8 mouse cellular contexts compared by ENCODE assay signal in the genomic region with DNA sequence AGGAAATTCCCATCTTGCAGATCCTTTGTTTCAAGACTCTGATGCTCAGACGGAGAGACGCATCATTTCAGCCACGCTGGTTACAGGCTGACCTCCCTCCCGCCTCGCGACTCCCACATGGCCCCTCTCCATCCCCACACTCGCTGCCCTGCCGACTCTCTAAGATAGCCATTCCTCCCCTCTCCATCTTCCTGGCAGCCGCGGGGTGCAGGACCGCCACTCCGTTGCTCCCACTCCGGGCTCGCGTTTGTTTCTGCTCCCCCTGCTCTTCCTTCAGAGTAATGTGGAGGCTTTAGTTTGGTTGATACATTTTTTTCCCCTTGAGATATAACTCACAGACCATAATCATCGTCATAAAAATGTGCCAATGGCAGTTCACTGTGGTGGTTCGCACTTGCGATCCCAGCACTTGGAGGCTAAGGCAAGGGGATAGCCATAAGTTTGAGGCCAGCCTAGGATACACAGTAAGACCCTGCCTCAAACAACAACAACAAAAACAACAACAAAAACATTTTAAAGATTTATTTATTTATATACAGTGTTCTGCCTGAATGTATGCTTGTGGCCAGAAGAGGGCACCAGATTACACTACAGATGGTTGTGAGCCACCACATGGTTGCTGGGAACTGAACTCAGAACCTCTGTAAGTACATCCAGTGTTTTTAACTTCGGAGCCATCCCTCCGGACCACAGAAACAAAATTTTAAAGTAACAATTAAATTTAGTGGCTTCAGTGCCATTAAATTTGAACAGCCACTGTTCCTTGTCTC. TPM values are rescaled to one million over a fixed set of nuclear protein-coding genes. Genes with fewer than 3 reads are reported as not detected.
DNase-seq lines count a peak whose midpoint lies in the region; ATAC-seq and TF ChIP-seq lines count a peak whose summit lies in the region.

No protein-coding gene starts in this region.

- no peak for ATAC-seq in heart, embryonic 13.5 days (ENCODE audit: extremely low read depth, insufficient number of reproducible peaks, low FRiP score, low TSS enrichment)
- no peak for ATAC-seq in forebrain, embryonic 13.5 days

- H3K4me1 ChIP-seq in heart, embryonic 13.5 days: peaks cover 22% of the 10 kb centered on the region
- peaks cover 34% of the 10 kb centered on the region for H3K4me1 ChIP-seq in E14TG2a.4 (replicated peaks; ENCODE audit: low read depth, low read length)
- H3K4me1 ChIP-seq in forebrain, embryonic 13.5 days: peaks cover 7% of the 10 kb centered on the region; the same call in 1 of the 2 replicates
- H3K4me1 ChIP-seq in limb, embryonic 10.5 days: peaks cover 25% of the 10 kb centered on the region

- 0 out of 2 replicates have a peak overlapping the region, but pooled peaks have one; percentile 16 for H3K9ac ChIP-seq in heart, embryonic 13.5 days
- H3K9ac ChIP-seq in forebrain, embryonic 13.5 days: no peak overlapping the region

- H3K36me3 ChIP-seq in heart, embryonic 13.5 days: no peaks in the 10 kb centered on the region
- H3K36me3 ChIP-seq in E14TG2a.4 (ENCODE audit: insufficient read depth, low read length): no peaks in the 10 kb centered on the region
- H3K36me3 ChIP-seq in forebrain, embryonic 13.5 days (ENCODE audit: poor library complexity, severe bottlenecking): no peaks in the 10 kb centered on the region
- H3K36me3 ChIP-seq in limb, embryonic 10.5 days: no peaks in the 10 kb centered on the region

- intact Hi-C loops in heart, postnatal 14 days (cut with DNase I): loop anchor here (1.0 kb wide), 2 partner anchors 17 to 21 kb away; no protein-coding TSS in a partner anchor

- 23% methylated on average over 20 of the region's 20 CpGs for WGBS in heart, embryonic 13.5 days
- WGBS in forebrain, embryonic 13.5 days: 24% methylated on average over 20 of the region's 20 CpGs
- 20% methylated on average over 20 of the region's 20 CpGs for WGBS in limb, embryonic 10.5 days

- no peak for DNase-seq in heart, postnatal 14 days
- DNase-seq in limb, embryonic 10.5 days (ENCODE audit: low spot score): no peak
- DNase-seq in cerebellum, adult 11 months: no peak
- no peak for DNase-seq in frontal cortex, postnatal 36 days (ENCODE audit: low spot score in 2 of 2)
- DNase-seq in spleen, postnatal 4 days (ENCODE audit: low spot score in 2 of 2): no peak

- peak; percentile 34 for TF ChIP-seq CTCF in E14TG2a.4 (conservative IDR thresholded peaks at IDR 0.05; ENCODE audit: low read length)

- peaks cover 32% of the 10 kb centered on the region for H3K27me3 ChIP-seq in heart, embryonic 13.5 days (replicated peaks)
- H3K27me3 ChIP-seq in E14TG2a.4 (ENCODE audit: insufficient read depth, low read length): peaks cover 36% of the 10 kb centered on the region
- H3K27me3 ChIP-seq in forebrain, embryonic 13.5 days: peaks cover 26% of the 10 kb centered on the region
- H3K27me3 ChIP-seq in limb, embryonic 10.5 days (ENCODE audit: low read depth, poor library complexity, severe bottlenecking): peaks cover 32% of the 10 kb centered on the region

- H3K9me3 ChIP-seq in heart, embryonic 13.5 days: peaks cover 9% of the 10 kb centered on the region
- peaks cover 5% of the 10 kb centered on the region; the same call in 1 of the 2 replicates for H3K9me3 ChIP-seq in E14TG2a.4 (ENCODE audit: low read length)
- peaks cover 6% of the 10 kb centered on the region; the same call in 1 of the 2 replicates for H3K9me3 ChIP-seq in forebrain, embryonic 13.5 days (replicated peaks)
- no peaks in the 10 kb centered on the region for H3K9me3 ChIP-seq in limb, embryonic 10.5 days (replicated peaks)

- no peak overlapping the region for H3K4me3 ChIP-seq in heart, embryonic 13.5 days
- no peak overlapping the region for H3K4me3 ChIP-seq in E14TG2a.4 (replicated peaks; ENCODE audit: low read length)
- H3K4me3 ChIP-seq in forebrain, embryonic 13.5 days: no peak overlapping the region
- no peak overlapping the region for H3K4me3 ChIP-seq in limb, embryonic 10.5 days

- H3K4me2 ChIP-seq in heart, embryonic 13.5 days: peak overlapping the region; percentile 29
- H3K4me2 ChIP-seq in forebrain, embryonic 13.5 days: peak overlapping the region; percentile 10; the same call in 1 of the 2 replicates

- H3K27ac ChIP-seq in heart, embryonic 13.5 days (replicated peaks): peak overlapping the region; percentile 78
- H3K27ac ChIP-seq in forebrain, embryonic 13.5 days: no peak overlapping the region
- peak overlapping the region; percentile 50; the same call in 1 of the 2 replicates for H3K27ac ChIP-seq in limb, embryonic 10.5 days

RNA-seq across cellular contexts. Expression of a gene that starts 11.5 kb away (rescaled TPM):
- 32.7 and 34.4 TPM in 2 replicates for polyA plus RNA-seq in heart, embryonic 13.5 days (2015; fragmentation: Nextera tagmentation; extraction: Ambion mirVana)
- total RNA-seq in heart, postnatal 14 days (2021): 10 to 100 TPM; 26.5 to 30.9 TPM
- polyA plus RNA-seq in forebrain, embryonic 13.5 days (2015; fragmentation: Nextera tagmentation; extraction: Ambion mirVana): 47.4 and 50.3 TPM in 2 replicates
- 54.1 and 55.2 TPM in 2 replicates for polyA plus RNA-seq in limb, embryonic 10.5 days (2016; fragmentation: Nextera tagmentation; extraction: Ambion mirVana)

RNA-seq across cellular contexts. Expression of a gene that starts 18.4 kb away (rescaled TPM):
- 3.7 and 4.7 TPM in 2 replicates for polyA plus RNA-seq in heart, embryonic 13.5 days (2015; fragmentation: Nextera tagmentation; extraction: Ambion mirVana)
- 1 to 10 TPM; 2.6 to 2.9 TPM for total RNA-seq in heart, postnatal 14 days (2021)
- polyA plus RNA-seq in forebrain, embryonic 13.5 days (2015; fragmentation: Nextera tagmentation; extraction: Ambion mirVana): 0.32 and 0.43 TPM in 2 replicates
- polyA plus RNA-seq in limb, embryonic 10.5 days (2016; fragmentation: Nextera tagmentation; extraction: Ambion mirVana): 0.45 and 1.0 TPM in 2 replicates

RNA-seq across cellular contexts. Expression of a gene that starts 51.5 kb away (rescaled TPM):
- polyA plus RNA-seq in heart, embryonic 13.5 days (2015; fragmentation: Nextera tagmentation; extraction: Ambion mirVana): 12.7 and 13.4 TPM in 2 replicates
- total RNA-seq in heart, postnatal 14 days (2021): 10 to 100 TPM in 1 of 2 experiments, 1 to 10 TPM in 1; 9.1 to 11.4 TPM
- polyA plus RNA-seq in forebrain, embryonic 13.5 days (2015; fragmentation: Nextera tagmentation; extraction: Ambion mirVana): 1.5 and 2.2 TPM in 2 replicates
- 2.8 and 4.2 TPM in 2 replicates for polyA plus RNA-seq in limb, embryonic 10.5 days (2016; fragmentation: Nextera tagmentation; extraction: Ambion mirVana)
